Mouse (Mus musculus) left cerebral cortex, adult 9 months (tissue): Measurements from ENCODE around the gene Psmd12.
"Not testable (repeated sequence)": the region's sequence is repeated elsewhere in the genome, so short reads cannot be mapped to it uniquely, and the experiment has no call there.

Source experiments
- DNase-seq, 2 experiments: peaks; one replicate each; pipeline ENCODE4 v3.0.0; 2022; ENCODE audit warnings: low spot score in 2 of 2

Gene Psmd12

GRCm38 (mm10) chr11:107459828-107460227 lies 19.5 kb upstream of the Psmd12 start:
- no peak for DNase-seq

GRCm38 (mm10) chr11:107462478-107462877 lies 16.8 kb upstream of the Psmd12 start:
- DNase-seq = no peak

- DNase-seq = no peak
Measured at GRCm38 (mm10) chr11:107463251-107463681, 16.0 kb upstream of the Psmd12 start.

GRCm38 (mm10) chr11:107464141-107464540 lies 15.1 kb upstream of the Psmd12 start:
- DNase-seq = no peak

- no peak for DNase-seq
Measured at GRCm38 (mm10) chr11:107465041-107465440, 14.2 kb upstream of the Psmd12 start.

GRCm38 (mm10) chr11:107465969-107466368 lies 13.3 kb upstream of the Psmd12 start:
- no peak for DNase-seq

- DNase-seq = no peak
Measured at GRCm38 (mm10) chr11:107466611-107467391, 12.5 kb upstream of the Psmd12 start.

- DNase-seq = no peak
Measured at GRCm38 (mm10) chr11:107468252-107469030, 10.8 kb upstream of the Psmd12 start.

GRCm38 (mm10) chr11:107469031-107469522 lies 10.2 kb upstream of the Psmd12 start:
- peak in 1 of 2 experiments; percentile 63 for DNase-seq

GRCm38 (mm10) chr11:107469523-107470371 lies 9.5 kb upstream of the Psmd12 start:
- DNase-seq = peak in 1 of 2 experiments; percentile 44

- DNase-seq = peak; percentile 52 to 88
Measured at GRCm38 (mm10) chr11:107470521-107471041, 8.7 kb upstream of the Psmd12 start, which contains the start of gene Pitpnc1. TSS of gene Pitpnc1 (minus strand) at chr11:107470699.

GRCm38 (mm10) chr11:107471071-107471720 lies 8.1 kb upstream of the Psmd12 start:
- DNase-seq = no peak

GRCm38 (mm10) chr11:107472304-107472703 lies 7.0 kb upstream of the Psmd12 start:
- DNase-seq = no peak

GRCm38 (mm10) chr11:107473137-107473820 lies 6.0 kb upstream of the Psmd12 start:
- DNase-seq = peak in 1 of 2 experiments; percentile 64

- no peak for DNase-seq
Measured at GRCm38 (mm10) chr11:107479862-107480203, 549 bp downstream of the Psmd12 start.

GRCm38 (mm10) chr11:107484341-107484740 lies 5.1 kb downstream of the Psmd12 start:
- DNase-seq = no peak

GRCm38 (mm10) chr11:107502801-107503200 lies 23.5 kb downstream of the Psmd12 start:
- DNase-seq = no peak

GRCm38 (mm10) chr11:107504364-107504763 lies 25.1 kb downstream of the Psmd12 start:
- DNase-seq = not testable (repeated sequence)

- peak in 1 of 2 experiments; percentile 6 for DNase-seq
Measured at GRCm38 (mm10) chr11:107506260-107506659, 27.0 kb downstream of the Psmd12 start.

GRCm38 (mm10) chr11:107509631-107510338 lies 30.5 kb downstream of the Psmd12 start:
- DNase-seq = no peak
